Mouse (Mus musculus): ENCODE results near the gene Il18bp. TPM values are rescaled to one million over a fixed set of nuclear protein-coding genes. Genes with fewer than 3 reads are reported as not detected.
"Not testable (repeated sequence)": the region's sequence is repeated elsewhere in the genome, so short reads cannot be mapped to it uniquely, and the experiment has no call there.

Il18bp gene
- total RNA-seq (2022), result 1 to 10 TPM; 6.6 to 8.1 (median 7.8) TPM

GRCm38 (mm10) chr7:102018590-102018989 is at the start of gene Il18bp:
Gene Il18bp, minus strand, starts transcription at chr7:102018690.
- no peak for DNase-seq (ENCODE audit: low spot score in 2 of 2)

DNA sequence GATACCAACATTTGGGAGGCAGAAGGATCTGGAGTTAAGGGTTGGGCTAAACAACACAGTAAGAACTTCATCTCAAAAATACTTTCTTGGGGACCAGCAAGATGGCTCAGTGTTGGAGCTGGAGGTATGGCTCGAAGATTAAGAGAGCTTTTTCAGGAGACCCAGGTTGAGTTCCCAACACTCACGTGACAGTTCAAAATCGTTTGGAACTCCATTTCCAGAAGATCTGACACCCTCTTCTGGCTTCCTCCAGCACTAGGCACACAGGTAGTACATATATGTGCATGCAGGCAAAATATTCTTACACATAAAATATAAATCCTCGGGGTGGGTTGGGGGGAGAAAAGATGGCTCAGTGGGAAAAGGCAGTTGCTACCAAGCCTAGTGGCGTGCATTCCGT is 47.9 kb upstream of the Il18bp start:
- DNase-seq (ENCODE audit: low spot score in 2 of 2), result no peak

DNA sequence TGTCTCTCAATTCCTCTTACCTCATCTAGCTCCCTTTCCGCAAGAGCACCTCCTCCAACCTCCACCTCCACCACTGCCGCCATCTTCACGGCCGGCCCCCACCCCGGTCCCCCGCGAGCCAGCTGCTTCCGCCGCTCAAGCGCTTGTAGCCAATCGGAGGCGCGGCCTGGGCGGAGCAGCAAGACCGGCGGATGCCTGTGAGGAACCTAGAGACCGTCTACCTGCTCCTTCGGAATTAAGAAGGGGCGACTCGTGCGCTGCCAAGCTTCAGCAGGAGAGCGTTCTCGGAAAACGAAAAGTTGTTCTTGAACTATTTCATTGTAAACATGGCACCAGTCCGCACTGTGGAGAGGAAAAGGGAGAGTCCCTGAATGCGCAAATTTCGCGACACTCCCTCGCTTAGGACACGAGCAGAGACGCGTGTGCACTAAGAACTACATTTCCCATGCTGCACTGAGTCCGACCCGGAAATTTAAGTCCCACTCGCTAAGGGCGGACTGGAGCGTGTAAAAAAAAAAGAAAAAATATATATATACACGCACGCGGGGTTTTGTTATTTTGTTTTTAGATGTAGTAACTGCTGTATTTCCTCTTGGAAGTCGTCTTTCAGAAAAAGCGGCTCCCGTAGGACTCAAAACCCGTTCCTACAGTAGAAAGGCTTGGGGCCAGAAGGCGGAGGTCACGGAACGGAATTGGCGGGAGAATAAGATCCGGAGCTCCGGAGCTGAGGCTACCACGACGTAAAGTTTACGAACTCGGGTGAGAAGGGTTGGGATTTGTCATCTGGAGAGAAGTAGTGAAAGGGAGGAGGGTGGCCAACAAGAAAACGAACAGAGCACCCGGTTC is 46.8 kb upstream of the Il18bp start, which contains the start of the genes Rnf121, Xndc1 and Xntrpc:
TSS of gene Rnf121 (minus strand) at position 424 of the 846 bp plus-strand sequence.
TSS of gene Xndc1 (plus strand) at position 466 of the 846 bp plus-strand sequence.
TSS of gene Xntrpc (plus strand) at position 668 of the 846 bp plus-strand sequence.
- DNase-seq (ENCODE audit: low spot score in 2 of 2), result peak; percentile 89 to 93

DNA sequence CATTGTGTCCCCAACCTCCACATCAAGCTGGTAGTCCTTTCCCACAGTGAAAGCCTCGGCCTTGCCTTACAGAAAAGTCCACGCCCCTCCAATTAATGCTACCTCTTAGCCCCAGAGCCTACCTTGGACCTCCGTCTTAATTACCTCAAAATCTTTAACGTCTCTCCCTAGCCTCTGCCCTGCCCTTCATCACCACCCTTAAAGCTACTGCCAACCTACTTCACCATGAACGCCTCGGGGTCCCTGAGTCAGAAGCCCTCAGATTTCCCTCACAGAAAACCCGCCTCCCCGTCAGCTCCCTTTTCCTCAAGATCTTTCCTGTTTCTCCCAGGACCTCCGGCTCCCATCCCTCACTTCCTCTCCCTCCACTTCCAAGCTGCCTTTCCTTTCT is 46.2 kb upstream of the Il18bp start:
- DNase-seq (ENCODE audit: low spot score in 2 of 2), result no peak

GRCm38 (mm10) chr7:102063891-102064290 is 45.4 kb upstream of the Il18bp start:
- no peak for DNase-seq (ENCODE audit: low spot score in 2 of 2)

- DNase-seq (ENCODE audit: low spot score in 2 of 2), result no peak
Observed at GRCm38 (mm10) chr7:102062203-102062602, 43.7 kb upstream of the Il18bp start.

DNA sequence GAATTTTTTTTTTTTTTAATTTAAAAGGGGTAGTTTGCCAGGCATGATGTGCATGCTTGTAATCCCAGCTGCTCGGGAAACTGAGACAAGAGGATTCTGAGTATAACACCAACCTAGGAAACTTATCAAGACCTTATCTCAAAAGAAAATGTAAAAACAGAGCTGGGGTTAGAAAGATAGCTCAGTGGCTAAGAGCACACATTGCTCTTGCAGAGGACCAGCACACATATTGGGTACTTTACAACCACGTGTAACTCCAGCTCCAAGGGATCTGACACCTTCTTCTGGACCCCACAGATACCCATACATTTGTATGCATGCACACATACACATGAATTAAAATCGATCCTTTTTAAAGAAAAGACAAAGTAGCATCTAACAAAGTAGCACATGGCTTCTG is 42.9 kb upstream of the Il18bp start:
- no peak for DNase-seq (ENCODE audit: low spot score in 2 of 2)

GRCm38 (mm10) chr7:102048524-102048923 is 30.0 kb upstream of the Il18bp start:
- not testable (repeated sequence) for DNase-seq (ENCODE audit: low spot score in 2 of 2)

GRCm38 (mm10) chr7:102042314-102042713 is 23.8 kb upstream of the Il18bp start:
- no peak for DNase-seq (ENCODE audit: low spot score in 2 of 2)

DNA sequence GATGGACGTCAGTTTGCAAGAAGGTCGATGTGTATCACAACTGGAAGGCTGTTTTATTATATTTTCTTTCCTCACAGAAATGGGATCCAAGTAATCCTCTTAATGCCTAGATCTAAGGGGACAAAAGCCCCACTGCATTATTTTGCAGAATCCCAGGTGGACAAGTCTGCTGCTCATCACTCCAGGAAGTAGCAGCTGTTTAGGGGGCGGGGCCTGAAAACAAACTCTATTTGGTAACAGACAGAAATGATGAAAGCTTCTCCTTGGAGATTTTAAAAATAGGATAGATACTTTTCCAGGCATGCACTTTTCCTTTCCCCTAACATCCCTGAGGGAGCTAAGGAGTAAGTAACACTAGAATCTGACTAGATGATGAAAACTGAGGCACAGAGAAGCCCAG is 18.8 kb upstream of the Il18bp start:
- no peak for DNase-seq (ENCODE audit: low spot score in 2 of 2)

DNA sequence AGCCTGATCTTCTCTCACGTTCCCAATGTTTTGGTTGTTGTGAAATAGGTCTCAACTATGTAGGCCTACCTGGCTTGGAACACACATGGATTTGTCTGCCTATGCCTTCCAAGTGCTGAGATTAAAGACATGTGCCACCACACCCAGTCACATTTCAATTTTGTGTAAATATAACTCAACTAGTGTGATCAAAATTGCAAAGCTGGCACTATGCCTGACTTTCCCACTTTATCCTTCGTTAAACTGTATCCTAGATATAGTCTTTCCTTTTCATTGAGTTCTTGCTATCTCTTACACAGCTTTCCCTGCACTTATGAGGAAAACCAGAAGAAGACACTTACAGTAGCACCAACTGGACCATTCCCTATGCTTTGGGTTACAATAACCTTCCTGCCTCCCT is 17.0 kb upstream of the Il18bp start:
- no peak for DNase-seq (ENCODE audit: low spot score in 2 of 2)

DNA sequence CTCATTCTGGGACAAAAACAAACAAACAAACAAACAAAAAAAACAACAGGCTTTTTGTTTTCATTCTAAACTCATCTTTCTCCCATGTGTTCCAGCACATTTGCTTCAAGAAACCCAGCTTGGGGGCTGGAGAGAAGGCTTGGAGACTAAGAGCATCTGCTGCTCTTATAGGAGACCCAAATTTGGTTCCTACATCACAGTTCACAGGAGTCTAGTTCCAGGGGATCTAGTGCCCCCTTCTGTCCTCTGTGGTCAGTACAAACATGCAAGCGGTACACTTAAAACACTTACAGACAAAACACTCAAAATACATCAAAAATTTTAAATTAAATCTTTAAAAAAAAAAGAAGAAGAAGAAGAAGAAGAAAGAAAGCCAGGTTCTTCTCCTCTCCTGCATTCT is 16.4 kb upstream of the Il18bp start:
- DNase-seq (ENCODE audit: low spot score in 2 of 2), result no peak

GRCm38 (mm10) chr7:102025187-102026119 is 7.0 kb upstream of the Il18bp start:
- no peak for DNase-seq (ENCODE audit: low spot score in 2 of 2)

DNA sequence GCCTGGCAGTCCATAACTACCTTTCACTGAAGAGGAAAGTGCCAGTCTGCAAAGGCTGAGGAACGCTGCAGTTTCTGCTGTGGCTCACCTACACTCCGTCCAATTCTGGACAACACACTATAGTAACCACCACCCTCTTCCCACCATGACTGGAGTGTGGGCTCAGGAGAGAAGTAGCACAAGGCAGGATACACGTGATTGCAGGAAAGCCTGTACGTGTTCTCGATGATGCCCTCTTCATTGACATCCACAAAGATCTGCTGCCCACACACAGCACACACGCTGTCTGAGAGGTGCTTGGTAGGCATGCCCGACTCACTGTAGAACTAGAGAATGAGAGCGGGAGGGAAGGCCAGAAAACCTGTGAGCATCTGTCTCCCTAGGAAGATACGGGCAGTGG is 5.3 kb upstream of the Il18bp start:
- peak in 1 of 2 experiments; percentile 64 for DNase-seq (ENCODE audit: low spot score in 2 of 2)

DNA sequence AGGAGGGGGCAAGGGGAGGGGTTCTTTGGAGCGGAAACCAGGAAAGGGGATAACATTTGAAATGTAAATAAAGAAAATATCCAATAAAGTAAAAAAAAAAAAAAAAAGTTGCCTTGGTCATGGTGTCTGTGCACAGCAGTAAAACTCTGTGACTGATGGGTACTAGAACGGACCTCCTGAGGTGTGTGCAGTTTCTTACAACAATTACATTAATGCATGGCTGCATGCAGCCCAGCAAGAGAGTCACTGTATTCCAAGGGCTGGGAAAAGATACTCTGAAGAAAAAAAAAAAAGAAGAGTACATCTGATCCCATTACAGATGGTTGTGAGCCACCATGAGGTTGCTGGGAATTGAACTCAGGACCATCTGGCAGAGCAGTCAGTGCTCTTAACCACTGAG is 2.4 kb upstream of the Il18bp start:
- DNase-seq (ENCODE audit: low spot score in 2 of 2), result not testable (repeated sequence)

DNA sequence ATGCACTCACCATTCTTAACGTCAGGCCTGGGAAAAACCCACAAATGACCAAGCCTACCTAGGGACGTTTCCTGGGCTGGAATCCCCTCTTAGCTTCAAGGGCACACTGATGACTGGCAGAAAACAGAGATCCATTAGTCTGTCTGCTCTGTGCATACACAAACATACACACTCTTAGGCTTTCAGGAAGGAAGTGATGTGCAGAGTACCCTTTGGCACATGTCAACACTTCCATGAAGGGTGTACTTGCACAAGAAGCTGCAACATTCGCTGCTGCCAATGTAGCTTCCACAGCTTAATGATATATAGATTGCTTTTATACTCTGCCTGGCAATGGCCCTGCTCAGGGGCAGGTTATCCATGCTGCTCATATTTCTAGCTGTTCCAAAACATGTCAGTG is 872 bp upstream of the Il18bp start:
- DNase-seq (ENCODE audit: low spot score in 2 of 2), result no peak

DNA sequence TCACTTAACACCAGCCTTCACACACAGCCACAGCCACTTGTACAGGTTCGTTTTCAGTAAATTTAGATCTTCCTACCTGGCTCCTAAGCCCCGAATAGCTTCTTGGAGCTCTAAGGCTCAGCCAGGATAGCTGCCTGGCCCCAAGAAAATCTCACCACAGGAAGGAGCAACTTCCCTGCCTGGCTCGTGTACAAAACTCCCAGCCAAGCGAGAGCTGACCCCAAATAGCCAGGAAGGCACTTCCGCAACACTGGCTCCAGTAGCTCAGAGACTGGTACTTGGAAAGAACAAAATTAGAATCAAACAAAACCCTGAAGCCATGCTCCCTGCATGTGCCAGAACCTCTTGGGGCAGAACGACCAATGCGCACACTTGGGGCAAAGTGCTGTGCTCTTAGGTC is 456 bp downstream of the Il18bp start:
- no peak for DNase-seq (ENCODE audit: low spot score in 2 of 2)

GRCm38 (mm10) chr7:102017452-102017851 is 1.0 kb downstream of the Il18bp start:
- no peak for DNase-seq (ENCODE audit: low spot score in 2 of 2)

GRCm38 (mm10) chr7:102016936-102017335 is 1.6 kb downstream of the Il18bp start:
- DNase-seq (ENCODE audit: low spot score in 2 of 2), result no peak

DNA sequence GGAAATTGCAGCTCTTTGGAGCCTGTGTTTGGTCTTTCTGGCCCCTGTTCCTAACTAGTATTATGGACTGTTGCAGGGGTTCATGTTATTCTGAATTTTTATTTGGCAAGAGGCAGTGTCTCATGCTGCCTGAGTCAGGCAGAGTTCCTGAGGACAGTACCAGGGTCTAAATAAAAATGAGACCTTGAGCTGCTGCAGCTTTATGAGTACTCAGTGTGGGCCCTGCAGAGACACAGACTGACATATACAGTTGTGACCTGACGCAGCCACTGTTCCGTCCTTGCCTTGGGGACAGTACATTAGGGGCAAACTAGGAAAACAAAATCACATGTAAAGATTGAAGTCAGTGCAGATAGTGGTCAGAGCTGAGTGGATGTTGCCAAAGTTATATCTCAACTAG is 3.5 kb downstream of the Il18bp start:
- no peak for DNase-seq (ENCODE audit: low spot score in 2 of 2)

- no peak for DNase-seq (ENCODE audit: low spot score in 2 of 2)
Observed at GRCm38 (mm10) chr7:102013416-102013815, 5.1 kb downstream of the Il18bp start.

- no peak for DNase-seq (ENCODE audit: low spot score in 2 of 2)
Observed at GRCm38 (mm10) chr7:102011855-102012254, 6.6 kb downstream of the Il18bp start.
